Mouse (Mus musculus) olfactory bulb, adult 2 months (tissue): ENCODE results near the gene Mdm4.

Source experiments
- CTCF ChIP-seq: fragments of 200-500 bp; IDR thresholded peaks from 2 replicates; pipeline ENCODE4 v1.5.1; 2012; ENCODE audit warnings: low read depth, mild to moderate bottlenecking, low read length, moderate library complexity; ENCODE audit not compliant: insufficient read depth
- POLR2A ChIP-seq: fragments of 200-500 bp; IDR thresholded peaks from 2 replicates; pipeline ENCODE4 v1.6.1; 2012; ENCODE audit warnings: mild to moderate bottlenecking, low read depth, low read length, moderate library complexity; ENCODE audit not compliant: insufficient read depth

GRCm38 (mm10) chr1:133030461-133030860 is at the start of gene Mdm4:
- no peak for TF ChIP-seq CTCF
- TF ChIP-seq POLR2A: no peak
